Mouse (Mus musculus): ENCODE data around the gene Ppp2r5b. TPM values are rescaled to one million over a fixed set of nuclear protein-coding genes. Genes with fewer than 3 reads are reported as not detected.

Ppp2r5b gene
- polyA plus RNA-seq, 1 experiment, result 41.3 TPM

GRCm38 (mm10) chr19:6231036-6231435 lies 4.6 kb downstream of the Ppp2r5b start:
- Histone ChIP-seq H3K27ac (replicated peaks; ENCODE audit: low read depth, low read length) (no peak overlapping the region), H3K4me3 (ENCODE audit: insufficient read depth, low read depth, low read length) (no peak overlapping the region), H3K4me1 (ENCODE audit: control insufficient read depth, insufficient read depth, insufficient read length, low read length) (no peaks in the 10 kb centered on the region; the same call in 1 of the 2 replicates)

DNA sequence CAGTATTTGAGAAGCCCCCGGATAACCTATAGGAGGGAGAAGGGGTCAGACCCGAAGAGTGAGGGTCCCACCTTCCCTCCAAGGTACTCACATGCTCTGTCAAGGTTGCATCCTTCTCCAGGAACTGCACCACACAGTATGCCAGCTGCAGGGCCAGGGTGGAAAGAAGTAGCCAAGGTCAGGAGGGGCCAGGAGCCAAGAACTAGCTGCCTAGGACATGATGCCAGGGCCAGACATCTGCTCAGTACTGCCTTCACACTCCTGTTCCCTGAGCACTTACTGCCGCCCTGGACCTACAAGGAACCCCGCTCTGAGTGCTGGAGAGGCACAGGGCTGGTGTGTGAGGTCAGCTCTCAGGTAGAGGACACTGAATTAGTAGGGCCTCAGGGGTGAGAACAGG lies 5.3 kb downstream of the Ppp2r5b start:
- Histone ChIP-seq H3K4me1 (ENCODE audit: control insufficient read depth, insufficient read depth, insufficient read length, low read length) (no peaks in the 10 kb centered on the region; the same call in 1 of the 2 replicates), H3K4me3 (ENCODE audit: insufficient read depth, low read depth, low read length) (no peak overlapping the region)

GRCm38 (mm10) chr19:6227864-6228263 lies 7.8 kb downstream of the Ppp2r5b start:
- Histone ChIP-seq H3K4me1 (ENCODE audit: control insufficient read depth, insufficient read depth, insufficient read length, low read length) (no peaks in the 10 kb centered on the region), H3K4me3 (ENCODE audit: insufficient read depth, low read depth, low read length) (no peak overlapping the region), H3K27ac (replicated peaks; ENCODE audit: low read depth, low read length) (no peak overlapping the region)

More for the DNA sequence above, 5.3 kb downstream of the Ppp2r5b start:
- H3K27ac ChIP-seq (replicated peaks; ENCODE audit: low read depth, low read length), result no peak overlapping the region

DNA sequence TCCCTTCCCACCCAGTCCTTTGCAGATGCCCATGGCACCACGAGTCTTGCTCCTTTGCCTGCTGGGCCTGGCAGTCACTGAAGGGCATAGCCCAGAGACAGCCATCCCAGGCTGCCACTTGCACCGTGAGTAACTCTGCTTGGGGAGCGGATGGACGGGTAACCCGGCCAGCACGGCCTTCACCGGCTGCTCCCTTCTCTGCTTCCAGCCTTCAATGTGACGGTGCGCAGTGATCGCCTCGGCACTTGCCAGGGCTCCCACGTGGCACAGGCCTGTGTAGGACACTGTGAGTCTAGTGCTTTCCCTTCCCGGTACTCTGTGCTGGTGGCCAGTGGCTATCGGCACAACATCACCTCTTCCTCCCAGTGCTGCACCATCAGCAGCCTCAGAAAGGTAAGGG lies 8.9 kb downstream of the Ppp2r5b start:
- Histone ChIP-seq H3K27ac (replicated peaks; ENCODE audit: low read depth, low read length) (no peak overlapping the region), H3K4me1 (ENCODE audit: control insufficient read depth, insufficient read depth, insufficient read length, low read length) (no peaks in the 10 kb centered on the region), H3K4me3 (ENCODE audit: insufficient read depth, low read depth, low read length) (no peak overlapping the region)

- no peak within 1 kb of the TSS for H3K4me3 ChIP-seq (ENCODE audit: insufficient read depth, low read depth, low read length)
- H3K27ac ChIP-seq (replicated peaks; ENCODE audit: low read depth, low read length), result no peak within 1 kb of the TSS
- H3K4me1 ChIP-seq (ENCODE audit: control insufficient read depth, insufficient read depth, insufficient read length, low read length), result no peaks in the 10 kb centered on the region
Measured at GRCm38 (mm10) chr19:6226135-6226534, 9.5 kb downstream of the Ppp2r5b start, which contains the start of gene Gpha2. TSS of gene Gpha2 (plus strand) at chr19:6226380.

GRCm38 (mm10) chr19:6218606-6219005 lies 17.1 kb downstream of the Ppp2r5b start:
- Histone ChIP-seq H3K4me1 (ENCODE audit: control insufficient read depth, insufficient read depth, insufficient read length, low read length) (no peaks in the 10 kb centered on the region), H3K27ac (replicated peaks; ENCODE audit: low read depth, low read length) (no peak overlapping the region), H3K4me3 (ENCODE audit: insufficient read depth, low read depth, low read length) (no peak overlapping the region)

GRCm38 (mm10) chr19:6216046-6216705 lies 19.5 kb downstream of the Ppp2r5b start:
- H3K4me3 ChIP-seq (ENCODE audit: insufficient read depth, low read depth, low read length), result no peak overlapping the region
- H3K27ac ChIP-seq (replicated peaks; ENCODE audit: low read depth, low read length), result no peak overlapping the region
- no peaks in the 10 kb centered on the region for H3K4me1 ChIP-seq (ENCODE audit: control insufficient read depth, insufficient read depth, insufficient read length, low read length)

DNA sequence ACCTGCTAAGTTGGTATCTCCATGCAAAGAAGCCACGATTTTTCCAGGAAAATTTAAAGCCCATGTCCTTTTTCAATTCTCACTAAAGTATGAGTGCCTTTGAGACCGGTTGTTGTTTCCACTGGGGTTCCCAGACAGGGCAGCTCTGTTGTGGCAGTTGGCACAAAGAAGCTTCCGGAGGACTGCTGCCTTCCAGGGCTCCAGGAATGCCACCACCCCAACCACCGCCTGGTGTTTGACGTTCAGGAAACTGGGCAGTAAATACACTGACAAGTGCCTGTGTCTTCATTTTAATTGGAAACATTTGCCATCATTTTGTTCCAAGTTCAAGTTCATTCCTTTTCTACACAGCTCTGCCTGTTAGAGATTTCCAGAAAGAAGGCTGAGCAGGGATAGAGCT lies 29.0 kb downstream of the Ppp2r5b start:
- H3K4me3 ChIP-seq (ENCODE audit: insufficient read depth, low read depth, low read length), result no peak overlapping the region
- no peaks in the 10 kb centered on the region for H3K4me1 ChIP-seq (ENCODE audit: control insufficient read depth, insufficient read depth, insufficient read length, low read length)

GRCm38 (mm10) chr19:6204265-6204664 lies 31.4 kb downstream of the Ppp2r5b start:
- Histone ChIP-seq H3K27ac (replicated peaks; ENCODE audit: low read depth, low read length) (no peak overlapping the region), H3K4me1 (ENCODE audit: control insufficient read depth, insufficient read depth, insufficient read length, low read length) (no peaks in the 10 kb centered on the region), H3K4me3 (ENCODE audit: insufficient read depth, low read depth, low read length) (no peak overlapping the region)

More for the DNA sequence above, 29.0 kb downstream of the Ppp2r5b start:
- no peak overlapping the region for H3K27ac ChIP-seq (replicated peaks; ENCODE audit: low read depth, low read length)

DNA sequence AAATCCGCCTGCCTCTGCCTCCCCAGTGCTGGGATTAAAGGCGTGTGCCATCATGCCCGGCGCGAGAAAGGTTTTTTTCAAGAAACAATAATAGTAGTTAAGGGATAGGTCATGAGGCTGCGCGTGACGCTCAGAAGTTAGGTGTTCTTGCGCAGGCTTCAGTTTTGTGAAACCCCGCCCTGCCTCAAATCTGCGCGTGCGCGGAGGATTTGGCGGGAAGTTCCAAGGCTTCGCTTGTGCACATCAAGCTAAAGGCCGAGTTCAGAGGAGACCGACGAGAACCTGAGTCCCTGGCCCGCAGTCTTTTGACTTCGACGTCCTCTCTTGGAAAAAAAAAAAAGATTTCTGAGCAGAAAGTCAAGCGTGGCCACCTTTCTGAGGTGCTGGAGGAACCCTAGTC lies 51.5 kb downstream of the Ppp2r5b start, which contains the start of gene Majin:
TSS of gene Majin (plus strand) at position 258 of the 400 bp plus-strand sequence.
- Histone ChIP-seq H3K4me1 (ENCODE audit: control insufficient read depth, insufficient read depth, insufficient read length, low read length) (no peaks in the 10 kb centered on the region), H3K4me3 (ENCODE audit: insufficient read depth, low read depth, low read length) (no peak within 1 kb of the TSS)

GRCm38 (mm10) chr19:6182534-6182933 lies 53.1 kb downstream of the Ppp2r5b start:
- H3K27ac ChIP-seq (replicated peaks; ENCODE audit: low read depth, low read length), result no peak overlapping the region
- no peak overlapping the region for H3K4me3 ChIP-seq (ENCODE audit: insufficient read depth, low read depth, low read length)
- H3K4me1 ChIP-seq (ENCODE audit: control insufficient read depth, insufficient read depth, insufficient read length, low read length), result no peaks in the 10 kb centered on the region

More for the DNA sequence above, 51.5 kb downstream of the Ppp2r5b start, which contains the start of gene Majin:
- H3K27ac ChIP-seq (replicated peaks; ENCODE audit: low read depth, low read length), result no peak within 1 kb of the TSS

- Histone ChIP-seq H3K4me1 (ENCODE audit: control insufficient read depth, insufficient read depth, insufficient read length, low read length) (no peaks in the 10 kb centered on the region), H3K27ac (replicated peaks; ENCODE audit: low read depth, low read length) (no peak overlapping the region), H3K4me3 (ENCODE audit: insufficient read depth, low read depth, low read length) (no peak overlapping the region)
Measured at GRCm38 (mm10) chr19:6181629-6182028, 54.0 kb downstream of the Ppp2r5b start.

DNA sequence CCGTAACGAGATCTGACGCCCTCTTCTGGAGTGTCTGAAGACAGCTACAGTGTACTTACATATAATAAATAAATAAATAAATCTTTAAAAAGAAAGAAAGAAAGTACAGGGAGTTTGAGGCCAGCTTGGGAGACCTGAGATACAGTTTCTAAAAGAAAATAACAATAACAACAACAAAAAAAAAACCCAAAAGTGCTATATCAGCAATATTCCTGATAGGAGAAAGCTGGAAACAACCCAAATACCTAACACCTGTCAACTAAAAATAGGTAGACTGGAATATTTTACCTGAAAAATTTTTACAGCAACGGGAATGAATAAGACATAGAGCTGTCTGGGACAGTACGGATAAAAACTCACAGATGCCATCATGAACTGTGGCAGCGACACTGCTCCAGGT lies 56.9 kb downstream of the Ppp2r5b start:
- H3K4me3 ChIP-seq (ENCODE audit: insufficient read depth, low read depth, low read length), result no peak overlapping the region
- H3K4me1 ChIP-seq (ENCODE audit: control insufficient read depth, insufficient read depth, insufficient read length, low read length), result no peaks in the 10 kb centered on the region
- H3K27ac ChIP-seq (replicated peaks; ENCODE audit: low read depth, low read length), result no peak overlapping the region

Measured in brown adipose tissue, adult 24 weeks (tissue).